ENCODE assay signal across 18 mouse cellular contexts in genomic region chr10:43775807-43776206, GRCm38 (mm10).
"Had no signal": no experiment of that assay in that cellular context is flagged by ENCODE, and none has a peak within 500 bp of the region (broad histone marks: within the 10 kb centered on the region; RNA-seq: fewer than 3 reads in every experiment).

No protein-coding gene starts in this region.

- DNase-seq: liver, postnatal 0 days; lung, adult 2 months; lung, postnatal 14 days; lung, postnatal 36 days; right cerebral cortex, postnatal 14 days; thymus, adult 18-20 months; thymus, postnatal 14 days; thymus, postnatal 36 days had no signal

- H3K27ac ChIP-seq: liver, embryonic 15.5 days; lung, embryonic 15.5 days; macrophage; midbrain, embryonic 13.5 days; midbrain, embryonic 15.5 days; neural tube, embryonic 12.5 days; stomach, embryonic 15.5 days had no signal

- H3K9me3 ChIP-seq: liver, embryonic 15.5 days; lung, embryonic 15.5 days; megakaryocyte, embryonic 14.5 days; midbrain, embryonic 13.5 days; midbrain, embryonic 15.5 days; neural tube, embryonic 12.5 days; stomach, embryonic 15.5 days had no signal

- H3K4me2 ChIP-seq: liver, embryonic 15.5 days; lung, embryonic 15.5 days; midbrain, embryonic 11.5 days; midbrain, embryonic 13.5 days; midbrain, embryonic 15.5 days; neural tube, embryonic 12.5 days; stomach, embryonic 15.5 days had no signal

- H3K9ac ChIP-seq: liver, embryonic 15.5 days; liver, postnatal 0 days; lung, embryonic 15.5 days; midbrain, embryonic 13.5 days; midbrain, embryonic 15.5 days; neural tube, embryonic 12.5 days; stomach, embryonic 15.5 days had no signal

- ATAC-seq: liver, postnatal 0 days; lung, postnatal 0 days; midbrain, embryonic 13.5 days; midbrain, embryonic 15.5 days had no signal

- H3K36me3 ChIP-seq: liver, embryonic 15.5 days; lung, embryonic 15.5 days; midbrain, embryonic 13.5 days; midbrain, embryonic 15.5 days; neural tube, embryonic 12.5 days; stomach, embryonic 15.5 days had no signal

- H3K4me1 ChIP-seq: liver, embryonic 15.5 days; lung, embryonic 15.5 days; midbrain, embryonic 13.5 days; midbrain, embryonic 15.5 days; neural tube, embryonic 12.5 days; stomach, embryonic 15.5 days had no signal

- H3K27me3 ChIP-seq: liver, embryonic 15.5 days; lung, embryonic 15.5 days; megakaryocyte, embryonic 14.5 days; midbrain, embryonic 13.5 days; midbrain, embryonic 15.5 days; neural tube, embryonic 12.5 days; stomach, embryonic 15.5 days had no signal

- H3K4me3 ChIP-seq: liver, embryonic 15.5 days; lung, embryonic 15.5 days; megakaryocyte, embryonic 14.5 days; midbrain, embryonic 13.5 days; midbrain, embryonic 15.5 days; neural tube, embryonic 12.5 days; stomach, embryonic 15.5 days had no signal
